Mouse (Mus musculus) MEL (cell line): ENCODE data around the gene Galntl6. TPM values are rescaled to one million over a fixed set of nuclear protein-coding genes. Genes with fewer than 3 reads are reported as not detected.

Experiments used
- DNase-seq: peaks from one replicate; pipeline ENCODE4 v3.0.0; 2011; ENCODE audit warnings: low read depth, low spot score
- H3K27ac ChIP-seq: 2 replicates; pipeline ENCODE4 v1.5.1; 2012; ENCODE audit warnings: low read depth, mild to moderate bottlenecking, control low read depth, low read length, moderate library complexity; ENCODE audit not compliant: control insufficient read depth
- H3K27me3 ChIP-seq, 2 experiments: fragments of 150-350 bp in 1 of 2; sonication (generic) in 1 of 2; 2 replicates each; pipeline ENCODE4 v1.6.1; 2012; ENCODE audit warnings: low read length in 2 of 2, mild to moderate bottlenecking in 2 of 2, improper control_type of control experiment in 1 of 2, moderate library complexity in 1 of 2; ENCODE audit not compliant: insufficient read depth in 2 of 2, control insufficient read depth in 1 of 2
- H3K36me3 ChIP-seq, 2 experiments: 2 replicates each; pipeline ENCODE4 v1.6.1; 2012 to 2014; ENCODE audit warnings: low read length in 2 of 2, improper control_type of control experiment in 1 of 2, inconsistent platforms in 1 of 2, mild to moderate bottlenecking in 1 of 2; ENCODE audit not compliant: insufficient read depth in 2 of 2, control insufficient read depth in 1 of 2
- H3K4me1 ChIP-seq, 2 experiments: fragments of 150-350 bp in 1 of 2; sonication (generic) in 1 of 2; 2 replicates each; pipeline ENCODE4 v1.6.1; 2012; ENCODE audit warnings: low read length in 2 of 2, improper control_type of control experiment in 1 of 2, mild to moderate bottlenecking in 1 of 2; ENCODE audit not compliant: insufficient read depth in 2 of 2, control insufficient read depth in 1 of 2
- H3K4me3 ChIP-seq, 2 experiments: fragments of 150-350 bp in 1 of 2; sonication (generic) in 1 of 2; 2 replicates each; pipeline ENCODE4 v1.5.1; 2012; ENCODE audit warnings: low read depth in 2 of 2, low read length in 2 of 2, mild to moderate bottlenecking in 2 of 2, moderate library complexity in 2 of 2, control low read depth in 1 of 2, improper control_type of control experiment in 1 of 2; ENCODE audit not compliant: control insufficient read depth in 1 of 2, insufficient read depth in 1 of 2
- H3K79me2 ChIP-seq: 2 replicates; pipeline ENCODE4 v1.6.1; 2012; ENCODE audit warnings: mild to moderate bottlenecking, low read length, moderate library complexity; ENCODE audit not compliant: control insufficient read depth, poor library complexity, insufficient read depth
- H3K9ac ChIP-seq: 2 replicates; pipeline ENCODE4 v1.6.1; 2012; ENCODE audit warnings: low read depth, mild to moderate bottlenecking, control low read depth, low read length, moderate library complexity; ENCODE audit not compliant: control insufficient read depth, poor library complexity, severe bottlenecking
- H3K9me3 ChIP-seq: fragments of 150-350 bp; sonication (generic); replicated peaks from 2 replicates; pipeline ENCODE4 v1.6.1; 2012; ENCODE audit warnings: mild to moderate bottlenecking, low read length, improper control_type of control experiment, moderate library complexity; ENCODE audit not compliant: insufficient read depth
- CHD1 ChIP-seq: IDR thresholded peaks from 2 replicates; pipeline ENCODE4 v1.6.1; 2012; ENCODE audit warnings: low read depth, mild to moderate bottlenecking, inconsistent platforms, low read length, improper control_type of control experiment
- CTCF ChIP-seq, 3 experiments: IDR thresholded peaks in 2 of 3; conservative IDR thresholded peaks in 1 of 3; 2 replicates each; pipeline ENCODE4 v1.5.1; 2011 to 2012; ENCODE audit warnings: low read length in 3 of 3, low read depth in 2 of 3, mild to moderate bottlenecking in 2 of 3, improper control_type of control experiment in 1 of 3, inconsistent platforms in 1 of 3, mixed read lengths in 1 of 3, moderate library complexity in 1 of 3; ENCODE audit not compliant: control insufficient read depth in 1 of 3, insufficient read depth in 1 of 3, poor library complexity in 1 of 3, severe bottlenecking in 1 of 3
- E2F4 ChIP-seq: IDR thresholded peaks from 2 replicates; pipeline ENCODE4 v1.6.1; 2011; ENCODE audit warnings: low read depth, low read length, improper control_type of control experiment, borderline replicate concordance
- ELF1 ChIP-seq: IDR thresholded peaks from 2 replicates; pipeline ENCODE4 v1.6.1; 2014; ENCODE audit warnings: low read depth, mild to moderate bottlenecking, inconsistent platforms, low read length, improper control_type of control experiment, moderate library complexity
- EP300 ChIP-seq, 2 experiments: IDR thresholded peaks; 2 replicates each; pipeline ENCODE4 v1.6.1; 2011; ENCODE audit warnings: improper control_type of control experiment in 2 of 2, low read length in 2 of 2, low read depth in 1 of 2, mild to moderate bottlenecking in 1 of 2
- ETS1 ChIP-seq: IDR thresholded peaks from 2 replicates; pipeline ENCODE4 v1.6.1; 2012; ENCODE audit warnings: low read depth, mild to moderate bottlenecking, inconsistent platforms, low read length, improper control_type of control experiment, moderate library complexity
- HCFC1 ChIP-seq: IDR thresholded peaks from 2 replicates; pipeline ENCODE4 v1.6.1; 2012; ENCODE audit warnings: low read depth, mild to moderate bottlenecking, inconsistent platforms, low read length, improper control_type of control experiment, moderate library complexity
- MAZ ChIP-seq: IDR thresholded peaks from 2 replicates; pipeline ENCODE4 v1.6.1; 2012; ENCODE audit warnings: low read depth, mild to moderate bottlenecking, inconsistent platforms, low read length, improper control_type of control experiment
- MEF2A ChIP-seq: IDR thresholded peaks from 2 replicates; pipeline ENCODE4 v1.6.1; 2014; ENCODE audit warnings: low read depth, mild to moderate bottlenecking, inconsistent platforms, low read length, improper control_type of control experiment; ENCODE audit not compliant: poor library complexity, insufficient replicate concordance, severe bottlenecking; ENCODE audit errors: extremely low read depth
- MYB ChIP-seq: IDR thresholded peaks from 2 replicates; pipeline ENCODE4 v1.6.1; 2011; ENCODE audit warnings: mild to moderate bottlenecking, low read depth, low read length, improper control_type of control experiment
- MYC ChIP-seq: IDR thresholded peaks from 2 replicates; pipeline ENCODE4 v1.6.1; 2011; ENCODE audit warnings: low read depth, mild to moderate bottlenecking, low read length, improper control_type of control experiment, moderate library complexity
- POLR2AphosphoS2 ChIP-seq: IDR thresholded peaks from 2 replicates; pipeline ENCODE4 v1.6.1; 2011; ENCODE audit warnings: low read length, improper control_type of control experiment
- POLR2AphosphoS5 ChIP-seq: IDR thresholded peaks from 2 replicates; pipeline ENCODE4 v1.6.1; 2012; ENCODE audit warnings: low read depth, borderline replicate concordance, mild to moderate bottlenecking, inconsistent platforms, low read length, moderate library complexity, mixed read lengths
- RAD21 ChIP-seq: IDR thresholded peaks from 2 replicates; pipeline ENCODE4 v1.6.1; 2011; ENCODE audit warnings: mild to moderate bottlenecking, low read depth, low read length, improper control_type of control experiment
- SIN3A ChIP-seq: IDR thresholded peaks from 2 replicates; pipeline ENCODE4 v1.6.1; 2012; ENCODE audit warnings: low read length, improper control_type of control experiment, inconsistent platforms
- SMC3 ChIP-seq: IDR thresholded peaks from 2 replicates; pipeline ENCODE4 v1.6.1; 2011; ENCODE audit warnings: low read depth, low read length, improper control_type of control experiment
- TAL1 ChIP-seq: IDR thresholded peaks from 2 replicates; pipeline ENCODE4 v1.6.1; 2012; ENCODE audit warnings: mild to moderate bottlenecking, inconsistent platforms, low read length, moderate library complexity, mixed read lengths
- UBTF ChIP-seq: IDR thresholded peaks from 2 replicates; pipeline ENCODE4 v1.6.1; 2012; ENCODE audit warnings: low read depth, mild to moderate bottlenecking, inconsistent platforms, low read length, improper control_type of control experiment, moderate library complexity, borderline replicate concordance; ENCODE audit not compliant: insufficient read depth
- USF1 ChIP-seq: IDR thresholded peaks from 2 replicates; pipeline ENCODE4 v1.6.1; 2014; ENCODE audit warnings: low read depth, mild to moderate bottlenecking, inconsistent platforms, low read length, improper control_type of control experiment, moderate library complexity
- USF2 ChIP-seq, 2 experiments: IDR thresholded peaks; 2 replicates each; pipeline ENCODE4 v1.6.1; 2011 to 2012; ENCODE audit warnings: improper control_type of control experiment in 2 of 2, low read length in 2 of 2, borderline replicate concordance in 1 of 2, inconsistent platforms in 1 of 2, low read depth in 1 of 2, mild to moderate bottlenecking in 1 of 2; ENCODE audit not compliant: insufficient read depth in 1 of 2
- ZC3H11A ChIP-seq: IDR thresholded peaks from 2 replicates; pipeline ENCODE4 v1.6.1; 2012; ENCODE audit warnings: low read depth, mild to moderate bottlenecking, inconsistent platforms, low read length, improper control_type of control experiment
- ZKSCAN1 ChIP-seq: IDR thresholded peaks from 2 replicates; pipeline ENCODE4 v1.6.1; 2012; ENCODE audit warnings: low read depth, mild to moderate bottlenecking, inconsistent platforms, low read length, improper control_type of control experiment, moderate library complexity
- ZNF384 ChIP-seq: IDR thresholded peaks from 2 replicates; pipeline ENCODE4 v1.6.1; 2012; ENCODE audit warnings: low read depth, mild to moderate bottlenecking, inconsistent platforms, low read length, improper control_type of control experiment
- polyA plus RNA-seq, 2 experiments: library from polyadenylated mRNA; stranded (reverse) in 1 of 2; unstranded in 1 of 2; fragments of >175 nt in 1 of 2; fragments of >200 nt in 1 of 2; gene quantifications; 2 replicates each; pipeline versions ENCODE4 v1.2.1 to v1.2.4; 2012; ENCODE audit warnings: low replicate concordance in 2 of 2, low read depth in 1 of 2; ENCODE audit not compliant: insufficient read length in 2 of 2, insufficient read depth in 1 of 2, missing spikeins in 1 of 2
- total RNA-seq: library from RNA; depleted of rRNA; stranded (reverse); fragments of 300-350 nt; gene quantifications from 2 replicates; pipeline ENCODE4 v1.2.3, GENCODE M21; 2012

Galntl6 gene
- total and polyA plus RNA-seq, 3 experiments, result not detected

DNA sequence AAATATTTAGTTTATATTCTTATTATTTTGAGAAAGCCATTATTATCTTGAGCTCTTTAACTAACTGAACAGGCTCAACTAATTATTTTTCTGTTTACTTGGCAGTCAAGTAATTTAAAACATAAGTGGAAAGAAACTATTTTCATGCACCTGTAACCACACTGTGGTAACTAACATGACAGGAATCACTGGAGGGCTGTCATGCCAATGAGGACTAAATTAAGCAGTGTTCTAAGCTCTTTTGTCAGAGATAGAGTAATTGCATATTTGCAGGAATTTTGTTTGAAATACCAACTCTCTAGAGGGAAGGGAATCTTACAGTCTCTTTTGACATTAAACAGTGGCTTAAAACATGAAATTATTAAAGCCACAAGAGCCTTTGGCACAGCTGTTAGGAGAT, 390.5 kb downstream of the Galntl6 start:
- no peak overlapping the region for H3K4me3 ChIP-seq
- H3K4me1 ChIP-seq, result no peaks in the 10 kb centered on the region
- no peak overlapping the region for H3K27ac ChIP-seq
- no peak for TF ChIP-seq HCFC1
- no peak for TF ChIP-seq MEF2A
- no peak for TF ChIP-seq MYC
- no peak for TF ChIP-seq ELF1
- no peak for TF ChIP-seq POLR2AphosphoS2
- TF ChIP-seq ZKSCAN1, result no peak
- no peak for TF ChIP-seq CHD1
- no peak for TF ChIP-seq MYB
- no peaks in the 10 kb centered on the region for H3K79me2 ChIP-seq
- no peaks in the 10 kb centered on the region for H3K9me3 ChIP-seq
- no peak for DNase-seq
- H3K27me3 ChIP-seq, result no peaks in the 10 kb centered on the region
- H3K36me3 ChIP-seq, result no peaks in the 10 kb centered on the region
- no peak overlapping the region for H3K9ac ChIP-seq

DNA sequence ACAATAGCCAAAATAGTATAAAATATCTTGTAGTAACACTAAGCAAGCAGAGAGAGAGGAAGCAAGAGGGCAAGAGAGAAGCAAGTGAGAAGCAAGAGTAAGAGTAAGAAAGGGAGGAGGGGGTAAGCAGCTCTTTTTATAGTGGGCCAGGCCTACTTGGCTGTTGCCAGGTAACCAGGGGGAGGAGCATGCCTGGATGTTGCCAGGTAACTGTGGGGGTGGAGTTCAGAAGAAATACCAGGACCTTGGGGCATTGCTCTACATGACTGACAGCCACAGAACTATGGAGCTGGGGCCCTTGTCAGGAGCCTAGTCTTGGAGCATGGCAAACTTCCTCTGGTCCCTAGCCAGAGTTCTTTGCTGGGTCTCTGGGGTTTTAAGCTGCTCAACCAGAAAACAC, 401.9 kb downstream of the Galntl6 start:
- H3K9ac ChIP-seq, result no peak overlapping the region
- H3K36me3 ChIP-seq, result no peaks in the 10 kb centered on the region
- H3K27me3 ChIP-seq, result no peaks in the 10 kb centered on the region
- no peak overlapping the region for H3K27ac ChIP-seq
- DNase-seq, result no peak
- no peaks in the 10 kb centered on the region for H3K9me3 ChIP-seq
- TF ChIP-seq UBTF (no peak), USF2 (IDR thresholded peaks at IDR 0.05; ENCODE audit: borderline replicate concordance in 1 of 2, insufficient read depth in 1 of 2, low read depth in 1 of 2, low read length in 2 of 2) (no peak), MEF2A (no peak), MYB (no peak), SIN3A (no peak), MYC (no peak), POLR2AphosphoS5 (no peak), SMC3 (no peak), ETS1 (no peak), TAL1 (no peak), ZKSCAN1 (no peak), RAD21 (no peak), MAZ (no peak), EP300 (IDR thresholded peaks at IDR 0.05; ENCODE audit: low read depth in 1 of 2, low read length in 2 of 2) (no peak), CTCF (IDR thresholded peaks at IDR 0.05 in 2 of 3, conservative IDR thresholded peaks at IDR 0.05 in 1 of 3; ENCODE audit: control insufficient read depth in 1 of 3, insufficient read depth in 1 of 3, low read depth in 2 of 3, low read length in 3 of 3, poor library complexity in 1 of 3, severe bottlenecking in 1 of 3) (no peak), E2F4 (no peak), ZC3H11A (no peak), USF1 (no peak), ZNF384 (no peak)
- no peaks in the 10 kb centered on the region for H3K4me1 ChIP-seq
- H3K79me2 ChIP-seq, result no peaks in the 10 kb centered on the region
- no peak overlapping the region for H3K4me3 ChIP-seq
